Mouse (Mus musculus): ENCODE measurements around the gene Ttll10. TPM values are rescaled to one million over a fixed set of nuclear protein-coding genes. Genes with fewer than 3 reads are reported as not detected.

Gene Ttll10
- 0.27 and 0.35 TPM in 2 replicates for polyA plus RNA-seq (2015; fragmentation: Nextera tagmentation; extraction: Ambion mirVana)

- no peak for DNase-seq (ENCODE audit: low spot score)
Observed at GRCm38 (mm10) chr4:156059261-156059660, at the start of gene Ttll10. Gene Ttll10 (minus strand): TSS chr4:156059414.

- no peak for DNase-seq (ENCODE audit: low spot score)
Observed at GRCm38 (mm10) chr4:156103342-156103741, 44.1 kb upstream of the Ttll10 start.

GRCm38 (mm10) chr4:156101481-156101903, 42.3 kb upstream of the Ttll10 start:
- peak; percentile 16 for DNase-seq (ENCODE audit: low spot score)

GRCm38 (mm10) chr4:156100501-156100900, 41.3 kb upstream of the Ttll10 start:
- no peak for DNase-seq (ENCODE audit: low spot score)

- DNase-seq (ENCODE audit: low spot score) = no peak
Observed at GRCm38 (mm10) chr4:156099427-156099826, 40.2 kb upstream of the Ttll10 start.

GRCm38 (mm10) chr4:156097770-156098366, 38.7 kb upstream of the Ttll10 start:
- no peak for DNase-seq (ENCODE audit: low spot score)

GRCm38 (mm10) chr4:156096191-156096590, 37.0 kb upstream of the Ttll10 start:
- DNase-seq (ENCODE audit: low spot score) = no peak

- DNase-seq (ENCODE audit: low spot score) = no peak
Observed at GRCm38 (mm10) chr4:156093758-156094157, 34.5 kb upstream of the Ttll10 start.

GRCm38 (mm10) chr4:156092765-156093164, 33.6 kb upstream of the Ttll10 start:
- DNase-seq (ENCODE audit: low spot score) = no peak

GRCm38 (mm10) chr4:156091236-156091635, 32.0 kb upstream of the Ttll10 start:
- no peak for DNase-seq (ENCODE audit: low spot score)

GRCm38 (mm10) chr4:156087398-156088087, 28.3 kb upstream of the Ttll10 start:
- no peak for DNase-seq (ENCODE audit: low spot score)

- DNase-seq (ENCODE audit: low spot score) = no peak
Observed at GRCm38 (mm10) chr4:156085256-156085655, 26.0 kb upstream of the Ttll10 start.

GRCm38 (mm10) chr4:156084096-156084879, 25.1 kb upstream of the Ttll10 start:
- no peak for DNase-seq (ENCODE audit: low spot score)

GRCm38 (mm10) chr4:156083348-156083747, 24.1 kb upstream of the Ttll10 start:
- no peak for DNase-seq (ENCODE audit: low spot score)

GRCm38 (mm10) chr4:156082621-156083234, 23.5 kb upstream of the Ttll10 start:
- DNase-seq (ENCODE audit: low spot score) = no peak

GRCm38 (mm10) chr4:156077499-156078301, 18.5 kb upstream of the Ttll10 start:
- DNase-seq (ENCODE audit: low spot score) = peak; percentile 88

- DNase-seq (ENCODE audit: low spot score) = peak; percentile 70
Observed at GRCm38 (mm10) chr4:156076911-156077382, 17.7 kb upstream of the Ttll10 start.

- DNase-seq (ENCODE audit: low spot score) = peak; percentile 66
Observed at GRCm38 (mm10) chr4:156070716-156071115, 11.5 kb upstream of the Ttll10 start.

- DNase-seq (ENCODE audit: low spot score) = peak; percentile 94
Observed at GRCm38 (mm10) chr4:156070276-156070675, 11.1 kb upstream of the Ttll10 start.

- DNase-seq (ENCODE audit: low spot score) = peak; percentile 55
Observed at GRCm38 (mm10) chr4:156069701-156070100, 10.5 kb upstream of the Ttll10 start.
